Mouse (Mus musculus) liver, embryonic 14.5 days (tissue): ENCODE data around the gene Unc45b. TPM values are rescaled to one million over a fixed set of nuclear protein-coding genes. Genes with fewer than 3 reads are reported as not detected.

Experiments used
- ATAC-seq: fragments of 200-750 bp; cut with Nextera tagmentation; 2 replicates; pipeline ENCODE4 v1.8.0; 2017; ENCODE audit warnings: moderate number of reproducible peaks, mild to moderate bottlenecking, moderate library complexity; ENCODE audit not compliant: insufficient read depth
- DNase-seq, 3 experiments: peaks; one replicate each; pipeline ENCODE4 v3.0.0-alpha.2; 2012 to 2013; ENCODE audit warnings: low read depth in 3 of 3, low spot score in 3 of 3
- H3K27ac ChIP-seq: fragments of 300-500 bp; sonication (generic); 2 replicates; pipeline ENCODE4 v1.5.1; 2014; ENCODE audit warnings: moderate library complexity, mild to moderate bottlenecking, control low read depth, inconsistent platforms
- H3K27me3 ChIP-seq: fragments of 300-500 bp; sonication (generic); 2 replicates; pipeline ENCODE4 v1.6.1; 2014; ENCODE audit warnings: mild to moderate bottlenecking, low read length, moderate library complexity; ENCODE audit not compliant: control insufficient read depth, insufficient read depth
- H3K36me3 ChIP-seq: fragments of 300-500 bp; sonication (generic); replicated peaks from 2 replicates; pipeline ENCODE4 v1.6.1; 2014; ENCODE audit warnings: low read depth; ENCODE audit not compliant: control insufficient read depth, insufficient read depth
- H3K4me1 ChIP-seq, 2 experiments: fragments of 200-500 bp in 1 of 2; fragments of 300-500 bp in 1 of 2; sonication (generic) in 1 of 2; replicated peaks; 2 replicates each; pipeline ENCODE4 v1.6.1; 2012 to 2014; ENCODE audit warnings: antibody characterized with exemption in 1 of 2, inconsistent platforms in 1 of 2, low read length in 1 of 2; ENCODE audit not compliant: control insufficient read depth in 2 of 2, insufficient read depth in 2 of 2
- H3K4me2 ChIP-seq: fragments of 300-500 bp; sonication (generic); 2 replicates; pipeline ENCODE4 v1.6.1; 2014; ENCODE audit warnings: low read depth, mild to moderate bottlenecking, control low read depth, moderate library complexity
- H3K4me3 ChIP-seq, 2 experiments: fragments of 200-500 bp in 1 of 2; fragments of 300-500 bp in 1 of 2; sonication (generic) in 1 of 2; 2 replicates each; pipeline ENCODE4 v1.5.1; 2012 to 2014; ENCODE audit warnings: low read depth in 2 of 2, low read length in 2 of 2, mild to moderate bottlenecking in 2 of 2, control low read depth in 1 of 2, inconsistent platforms in 1 of 2, moderate library complexity in 1 of 2; ENCODE audit not compliant: insufficient read depth in 1 of 2
- H3K9ac ChIP-seq: fragments of 300-500 bp; sonication (generic); replicated peaks from 2 replicates; pipeline ENCODE4 v1.6.1; 2014; ENCODE audit warnings: mild to moderate bottlenecking, control low read depth, moderate library complexity
- H3K9me3 ChIP-seq: fragments of 300-500 bp; sonication (generic); 2 replicates; pipeline ENCODE4 v1.6.1; 2016; ENCODE audit warnings: low read length, mixed read lengths; ENCODE audit not compliant: control insufficient read depth
- CTCF ChIP-seq: IDR thresholded peaks from 2 replicates; pipeline ENCODE4 v1.5.1; 2016; ENCODE audit warnings: antibody characterized with exemption, low read depth, control low read depth
- EP300 ChIP-seq: IDR thresholded peaks from 2 replicates; pipeline ENCODE4 v1.6.1; 2016; ENCODE audit warnings: antibody characterized with exemption, low read depth
- WGBS: fragments of 180-500 bp; shearing (Covaris S2); extraction: QIAGEN DNeasy Blood & Tissue Kit; methylation state at CpG from one replicate; pipeline ENCODE4 v1.1.7; 2014; ENCODE audit not compliant: insufficient replicate concordance; 5-methylcytosine and 5-hydroxymethylcytosine counted together
- polyA plus RNA-seq, 2 experiments: library from polyadenylated mRNA; depleted of rRNA in 1 of 2; stranded (reverse) in 1 of 2; unstranded in 1 of 2; fragments of >200 nt; fragmentation: Nextera tagmentation in 1 of 2; extraction: Ambion mirVana in 1 of 2; gene quantifications; 2 replicates each; pipeline versions ENCODE4 v1.2.1 to v1.2.3; 2012 to 2014

Unc45b gene
- polyA plus RNA-seq, 2 experiments: 0.45 to 0.95 TPM

- Histone ChIP-seq H3K4me1 (peaks cover 32 to 40% of the 10 kb centered on the region in 2 experiments), H3K27ac (peak overlapping the region; percentile 90), H3K27me3 (no peaks in the 10 kb centered on the region), H3K9ac (peak overlapping the region; percentile 96), H3K4me2 (peak overlapping the region; percentile 80), H3K36me3 (no peaks in the 10 kb centered on the region; the same call in 1 of the 2 replicates), H3K9me3 (no peaks in the 10 kb centered on the region), H3K4me3 (peak overlapping the region; percentile 84 to 87)
- DNase-seq (peak in 2 of 3 experiments; percentile 54 to 65), ATAC-seq (peak; percentile 62)
- TF ChIP-seq EP300 (no peak), CTCF (0 out of 2 replicates have a peak, but pooled peaks have one; percentile 12)
- WGBS: under 1% methylated on average over 36 of the region's 36 CpGs
These were observed 39.9 kb upstream of the Unc45b start for GRCm38 (mm10) chr11:82870173-82871030.

- peaks cover 32 to 38% of the 10 kb centered on the region in 2 experiments for H3K4me1 ChIP-seq
- TF ChIP-seq CTCF: peak; percentile 93
- TF ChIP-seq EP300: 0 out of 2 replicates have a peak, but pooled peaks have one; percentile 26
- peak; percentile 84 for ATAC-seq
These were observed 39.3 kb upstream of the Unc45b start, which contains the start of gene Rffl for GRCm38 (mm10) chr11:82871031-82871446. Gene Rffl (minus strand): TSS chr11:82871210.

GRCm38 (mm10) chr11:82874924-82875323 lies 35.4 kb upstream of the Unc45b start:
- peaks cover 0 to 8% of the 10 kb centered on the region in 2 experiments; a peak in 2 of 4 replicates for H3K4me1 ChIP-seq
- no peaks in the 10 kb centered on the region for H3K36me3 ChIP-seq
- ATAC-seq: no peak
- no peaks in the 10 kb centered on the region for H3K9me3 ChIP-seq
- peak in 1 of 3 experiments; percentile 33 for DNase-seq
- peak overlapping the region; percentile 50; the same call in 1 of the 2 replicates for H3K27ac ChIP-seq
- H3K4me2 ChIP-seq: peak overlapping the region; percentile 40
- no peak overlapping the region for H3K4me3 ChIP-seq
- peak overlapping the region; percentile 40; the same call in 1 of the 2 replicates for H3K9ac ChIP-seq
- 12% methylated on average over 5 of the region's 5 CpGs for WGBS
- TF ChIP-seq CTCF: no peak
- TF ChIP-seq EP300: peak; percentile 11; the same call in 1 of the 2 replicates
- H3K27me3 ChIP-seq: no peaks in the 10 kb centered on the region

More at GRCm38 (mm10) chr11:82871031-82871446, 39.3 kb upstream of the Unc45b start, which contains the start of gene Rffl:
- Histone ChIP-seq H3K9me3 (no peaks in the 10 kb centered on the region), H3K27me3 (no peaks in the 10 kb centered on the region), H3K9ac (peak within 1 kb of the TSS; percentile 96), H3K27ac (peak within 1 kb of the TSS; percentile 90), H3K36me3 (no peaks in the 10 kb centered on the region), H3K4me3 (peak within 1 kb of the TSS; percentile 84 to 87), H3K4me2 (peak within 1 kb of the TSS; percentile 80)
- DNase-seq: peak; percentile 87 to 89 (median 89)
- under 1% methylated on average over 43 of the region's 43 CpGs for WGBS

DNA sequence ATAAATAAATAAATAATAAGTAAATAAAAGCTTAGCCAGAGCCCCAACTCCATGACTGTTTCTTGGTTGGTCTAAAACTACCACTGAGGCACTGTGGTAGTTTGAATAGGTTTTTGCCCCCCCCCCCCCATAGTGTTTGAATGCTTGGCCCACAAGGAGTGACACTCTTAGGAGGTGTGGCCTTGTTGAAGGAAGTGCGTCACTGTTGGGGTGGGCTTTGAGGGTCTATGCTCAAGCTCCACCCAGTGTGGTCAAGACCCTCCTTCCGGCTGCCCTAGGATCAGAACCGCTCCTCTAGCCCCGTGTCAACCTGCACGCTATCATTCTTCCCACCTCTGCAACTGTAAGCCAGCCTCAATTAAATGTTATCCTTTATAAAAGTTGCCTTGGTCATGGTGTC lies 34.7 kb upstream of the Unc45b start:
- Histone ChIP-seq H3K4me3 (no peak overlapping the region), H3K4me2 (no peak overlapping the region), H3K4me1 (peaks cover 0 to 8% of the 10 kb centered on the region in 2 experiments; a peak in 2 of 4 replicates), H3K27me3 (no peaks in the 10 kb centered on the region), H3K36me3 (no peaks in the 10 kb centered on the region), H3K9me3 (no peaks in the 10 kb centered on the region), H3K27ac (no peak overlapping the region), H3K9ac (no peak overlapping the region)
- ATAC-seq (no peak), DNase-seq (no peak)
- no peak for TF ChIP-seq EP300
- TF ChIP-seq CTCF: no peak
- 79% methylated on average over 5 of the region's 5 CpGs for WGBS
